Mouse (Mus musculus): ENCODE data around the gene Fkbp4. TPM values are rescaled to one million over a fixed set of nuclear protein-coding genes. Genes with fewer than 3 reads are reported as not detected.
"Not testable (repeated sequence)": the region's sequence is repeated elsewhere in the genome, so short reads cannot be mapped to it uniquely, and the experiment has no call there.

The Fkbp4 gene
- polyA plus RNA-seq, 1 experiment from 2014 or later: 339 TPM

DNA sequence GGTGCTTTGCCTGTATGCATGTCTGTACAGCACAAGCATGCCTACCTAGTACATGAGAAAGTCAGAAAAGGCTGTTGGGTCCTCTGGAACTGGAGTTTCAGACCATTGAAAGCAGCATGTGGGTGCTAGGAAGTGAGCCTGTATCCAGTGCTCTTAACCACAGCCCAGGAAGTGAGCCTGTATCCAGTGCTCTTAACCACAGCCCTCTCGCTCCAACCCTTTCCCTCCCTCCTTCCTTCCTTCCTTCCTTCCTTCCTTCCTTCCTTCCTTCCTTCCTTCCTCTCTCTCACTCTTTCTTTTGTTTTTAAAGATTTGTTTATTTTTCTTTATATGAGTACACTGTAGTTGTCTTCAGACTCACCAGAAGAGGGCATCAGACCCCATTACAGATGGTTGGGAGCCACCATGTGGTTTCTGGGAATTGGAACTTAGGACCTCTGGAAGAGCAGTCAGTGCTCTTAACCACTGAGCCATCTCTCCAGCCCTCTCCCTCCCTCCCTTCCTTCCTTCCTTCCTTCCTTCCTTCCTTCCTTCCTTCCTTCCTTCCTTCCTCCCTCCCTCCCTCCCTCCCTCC, 57.8 kb downstream of the Fkbp4 start:
- 68% methylated on average over 1 of the region's 1 CpGs for WGBS

More for the DNA sequence above, 57.8 kb downstream of the Fkbp4 start:
- not testable (repeated sequence) for H3K36me3 ChIP-seq; H3K9ac ChIP-seq; H3K4me2 ChIP-seq; H3K27me3 ChIP-seq; ATAC-seq (ENCODE audit: low read depth); H3K4me1 ChIP-seq (replicated peaks); H3K4me3 ChIP-seq; H3K9me3 ChIP-seq; H3K27ac ChIP-seq (replicated peaks)

Other genes with a start within 250 kb of the Fkbp4 start
- 0.95 and 1.2 TPM in 2 replicates for gene Tead4, start 137.9 kb downstream of the Fkbp4 start, polyA plus RNA-seq (2015; fragmentation: Nextera tagmentation; extraction: Ambion mirVana)
- 20.8 and 21.0 TPM in 2 replicates for gene Tulp3, start 82.8 kb downstream of the Fkbp4 start, polyA plus RNA-seq (2015; fragmentation: Nextera tagmentation; extraction: Ambion mirVana)
- 101 and 115 TPM in 2 replicates for gene Rhno1, start 75.8 kb downstream of the Fkbp4 start, polyA plus RNA-seq (2015; fragmentation: Nextera tagmentation; extraction: Ambion mirVana)
- 7.2 and 9.4 TPM in 2 replicates for gene Foxm1, start 75.7 kb downstream of the Fkbp4 start, polyA plus RNA-seq (2015; fragmentation: Nextera tagmentation; extraction: Ambion mirVana)
- 0.53 TPM in 1 of 2 replicates, not detected in the other for gene Tex52, start 63.2 kb downstream of the Fkbp4 start, polyA plus RNA-seq (2015; fragmentation: Nextera tagmentation; extraction: Ambion mirVana)
- not detected in 2 replicates for gene Gm44596, start 63.2 kb downstream of the Fkbp4 start, polyA plus RNA-seq (2015; fragmentation: Nextera tagmentation; extraction: Ambion mirVana)
- gene Nrip2, start 39.4 kb downstream of the Fkbp4 start, polyA plus RNA-seq (2015; fragmentation: Nextera tagmentation; extraction: Ambion mirVana): 7.1 and 8.6 TPM in 2 replicates
- gene Itfg2, start 13.7 kb downstream of the Fkbp4 start, polyA plus RNA-seq (2015; fragmentation: Nextera tagmentation; extraction: Ambion mirVana): 41.4 and 45.7 TPM in 2 replicates
- gene Pzp, start 88.0 kb upstream of the Fkbp4 start, polyA plus RNA-seq (2015; fragmentation: Nextera tagmentation; extraction: Ambion mirVana): 0.21 and 0.34 TPM in 2 replicates
- gene A2ml1, start 142.9 kb upstream of the Fkbp4 start, polyA plus RNA-seq (2015; fragmentation: Nextera tagmentation; extraction: Ambion mirVana): 0.91 and 1.4 TPM in 2 replicates
- gene Klrb1a, start 184.9 kb upstream of the Fkbp4 start, polyA plus RNA-seq (2015; fragmentation: Nextera tagmentation; extraction: Ambion mirVana): not detected in 2 replicates
- gene Clec2h, start 223.7 kb upstream of the Fkbp4 start, polyA plus RNA-seq (2015; fragmentation: Nextera tagmentation; extraction: Ambion mirVana): not detected in 2 replicates

All from neural tube, embryonic 13.5 days (tissue).